Mouse (Mus musculus) kidney, adult 8-10 months (tissue): ENCODE data around the gene Epha2.

ENCODE experiments used
- DNase-seq, 2 experiments: peaks; one replicate each; pipeline ENCODE4 v3.0.0; 2022

The Epha2 gene

DNA sequence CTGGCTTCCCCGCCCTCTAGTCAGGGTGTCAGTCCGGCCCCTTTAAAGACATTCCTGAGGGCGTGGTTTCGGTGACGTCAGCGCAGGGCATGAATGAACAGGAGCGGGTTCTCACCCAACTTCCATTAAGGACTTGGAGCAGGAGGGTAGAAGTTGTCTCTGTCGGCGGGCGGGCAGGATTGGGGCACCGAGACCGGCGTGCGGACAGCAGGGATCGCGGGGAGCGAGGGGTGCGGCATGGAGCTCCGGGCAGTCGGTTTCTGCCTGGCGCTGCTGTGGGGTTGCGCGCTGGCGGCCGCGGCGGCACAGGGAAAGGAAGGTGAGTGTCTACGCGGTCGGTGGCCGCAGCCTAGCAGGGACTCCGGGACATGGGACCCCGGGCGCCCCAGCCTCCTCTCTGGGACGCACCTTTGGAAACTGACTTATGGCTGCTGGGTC lies at the start of gene Epha2:
Gene Epha2 (plus strand): TSS at position 125 of the 438 bp plus-strand sequence.
- DNase-seq, result peak; percentile 90 to 94

DNA sequence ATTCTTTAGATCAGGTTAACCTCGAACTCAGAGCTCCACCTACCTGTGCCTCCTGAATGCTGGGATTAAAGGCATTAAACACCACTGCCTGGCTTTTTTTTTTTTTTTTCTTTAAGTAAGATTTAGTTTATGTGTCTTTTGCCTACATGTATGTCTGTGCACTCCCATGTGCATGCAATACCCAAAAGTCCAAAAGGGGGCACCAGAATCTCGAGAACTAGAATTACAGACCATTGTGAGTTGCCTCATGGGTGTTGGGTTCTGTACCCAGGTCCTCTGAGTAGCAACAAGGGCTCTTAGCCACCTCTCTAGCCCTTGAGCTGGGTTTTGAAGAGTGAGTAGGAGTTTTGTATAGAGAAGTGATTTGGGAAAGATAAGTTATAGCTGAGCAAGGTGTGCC lies 48.4 kb upstream of the Epha2 start:
- no peak for DNase-seq

DNA sequence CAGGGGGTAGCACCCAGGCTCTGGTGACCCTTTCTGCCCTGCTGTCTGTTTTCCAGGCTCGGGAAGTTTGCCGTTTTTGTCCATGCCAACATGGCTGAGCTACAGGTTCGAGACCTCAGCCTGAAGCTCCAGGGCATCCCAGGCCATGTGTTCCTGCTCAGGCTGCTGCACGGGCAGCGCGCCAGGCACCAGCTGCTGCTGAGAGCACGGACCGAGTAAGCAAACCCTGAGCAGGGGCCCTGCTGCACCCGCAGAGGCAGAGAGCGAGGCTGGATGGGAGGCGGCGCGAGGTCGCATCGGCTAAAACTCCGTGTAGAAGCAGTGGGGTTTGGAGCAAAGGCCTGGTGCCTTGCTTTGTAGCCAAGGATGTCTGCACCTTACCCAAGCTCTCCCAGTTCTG lies 46.8 kb upstream of the Epha2 start:
- no peak for DNase-seq

- DNase-seq, result no peak
Observed at GRCm38 (mm10) chr4:141257440-141257839, 43.6 kb upstream of the Epha2 start.

DNA sequence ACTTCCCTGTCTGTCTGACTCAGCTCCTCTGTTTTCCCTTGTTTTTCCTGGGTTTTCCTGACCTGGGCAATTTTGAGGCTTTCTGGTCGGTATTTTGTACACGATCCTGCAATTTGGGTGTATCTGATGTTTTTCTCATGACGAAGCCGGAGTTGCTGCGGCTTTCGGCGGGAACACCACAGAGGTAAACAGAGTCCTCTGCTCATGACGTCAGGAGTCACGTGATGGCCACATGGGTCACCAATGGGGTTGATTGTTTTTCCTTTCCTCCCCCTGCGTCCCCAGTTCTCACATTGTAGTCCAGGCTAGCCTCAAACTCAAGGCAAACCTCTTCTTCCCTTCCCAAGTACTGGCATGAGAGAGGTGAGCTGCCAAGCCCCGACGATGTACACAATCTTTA lies 41.6 kb upstream of the Epha2 start:
- no peak for DNase-seq

DNA sequence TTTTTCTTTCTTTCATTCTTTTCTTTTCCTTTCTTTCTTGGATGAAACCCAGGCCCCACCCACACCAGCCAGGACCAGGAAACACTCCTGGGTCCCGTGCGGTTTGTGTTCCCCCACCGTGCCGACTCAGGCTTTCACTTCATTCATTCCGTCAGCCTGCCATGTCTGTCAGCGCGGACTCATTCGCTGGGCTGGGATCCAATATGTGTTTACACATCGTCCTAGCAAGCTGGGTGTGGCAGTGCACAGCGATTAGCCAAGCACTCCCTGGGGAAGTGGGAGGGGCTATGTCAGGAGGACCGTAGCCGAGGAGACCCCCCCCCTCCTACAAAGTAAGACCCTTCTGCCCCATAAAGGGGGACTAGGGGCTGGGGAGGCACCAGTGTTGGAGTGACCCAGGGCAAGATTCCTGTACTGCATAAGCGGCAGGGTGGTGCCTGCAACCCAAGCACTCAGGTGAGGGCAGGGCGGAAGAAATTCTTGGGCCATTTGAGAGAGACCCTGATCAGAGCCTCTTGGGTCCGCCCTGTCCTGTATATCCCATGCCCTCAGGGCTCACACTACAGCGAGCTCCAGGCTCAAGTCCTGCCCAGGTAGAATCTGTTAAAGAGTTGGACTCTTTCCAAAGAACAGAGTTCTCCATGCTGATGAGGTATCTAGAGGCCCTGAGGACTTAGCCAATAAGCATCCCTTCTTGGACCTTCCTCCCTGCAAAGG lies 40.9 kb upstream of the Epha2 start:
- DNase-seq, result no peak

GRCm38 (mm10) chr4:141262906-141263637 lies 38.0 kb upstream of the Epha2 start:
- DNase-seq, result no peak

- DNase-seq, result no peak
Observed at GRCm38 (mm10) chr4:141265979-141266637, 34.9 kb upstream of the Epha2 start.

- DNase-seq, result no peak
Observed at GRCm38 (mm10) chr4:141267250-141267649, 33.8 kb upstream of the Epha2 start.

DNA sequence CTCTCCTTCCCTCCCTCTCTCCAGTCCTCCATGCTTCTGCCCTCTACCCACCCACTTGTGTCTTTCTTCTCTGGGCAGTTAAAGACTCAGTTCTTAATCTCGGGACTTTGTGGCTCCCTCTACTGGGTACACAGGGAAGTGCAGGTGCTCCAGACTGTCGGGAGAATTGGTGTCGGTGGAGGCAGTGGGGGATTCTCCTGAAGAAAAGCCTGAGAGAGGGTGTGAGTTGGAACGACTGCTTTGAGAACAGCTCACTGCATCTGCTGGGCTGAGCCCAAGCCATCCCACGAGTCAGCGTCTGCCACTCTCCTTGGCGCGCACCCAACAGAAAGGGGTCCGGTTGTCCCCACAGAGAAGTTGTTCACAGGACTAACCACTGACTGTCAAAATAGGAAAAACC lies 33.2 kb upstream of the Epha2 start:
- DNase-seq, result peak in 1 of 2 experiments; percentile 68

DNA sequence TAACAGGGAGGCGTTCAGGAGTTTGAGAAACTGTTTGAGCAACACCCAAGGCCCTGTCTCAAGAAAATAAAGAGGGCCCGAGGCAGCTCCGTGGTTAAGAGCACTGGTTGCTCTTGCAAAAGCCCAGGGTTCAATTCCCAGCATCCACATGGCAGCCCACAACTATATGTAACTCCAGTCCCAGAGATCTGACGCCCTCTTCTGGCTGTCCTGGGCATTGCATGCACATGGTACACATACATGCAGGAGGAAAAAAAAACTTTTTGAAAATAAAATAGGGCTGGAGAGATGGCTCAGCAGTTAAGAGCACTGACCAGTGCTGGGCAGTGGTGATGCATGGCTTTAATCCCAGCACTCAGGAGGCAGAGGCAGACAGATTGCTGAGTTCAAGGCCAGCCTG lies 32.7 kb upstream of the Epha2 start:
- no peak for DNase-seq

DNA sequence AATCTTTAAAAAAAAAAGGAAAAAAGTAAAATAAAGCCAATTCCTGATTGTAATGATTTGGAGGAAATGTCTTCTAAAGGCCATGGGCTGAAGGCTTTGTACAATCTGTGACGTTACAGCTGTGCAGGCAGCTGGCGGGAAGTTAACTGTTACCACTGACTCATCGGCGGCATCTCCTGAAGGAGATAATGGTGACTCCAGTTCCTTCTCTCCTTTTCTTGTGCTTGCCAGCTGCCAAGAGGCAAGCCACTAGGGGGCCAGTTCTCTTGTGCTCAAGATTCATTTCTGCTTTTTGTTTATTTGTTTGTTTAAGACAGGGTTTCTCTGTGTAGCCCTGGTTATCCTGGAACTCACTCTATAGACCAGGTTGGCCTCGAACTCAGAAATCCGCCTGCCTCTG lies 32.0 kb upstream of the Epha2 start:
- no peak for DNase-seq

DNA sequence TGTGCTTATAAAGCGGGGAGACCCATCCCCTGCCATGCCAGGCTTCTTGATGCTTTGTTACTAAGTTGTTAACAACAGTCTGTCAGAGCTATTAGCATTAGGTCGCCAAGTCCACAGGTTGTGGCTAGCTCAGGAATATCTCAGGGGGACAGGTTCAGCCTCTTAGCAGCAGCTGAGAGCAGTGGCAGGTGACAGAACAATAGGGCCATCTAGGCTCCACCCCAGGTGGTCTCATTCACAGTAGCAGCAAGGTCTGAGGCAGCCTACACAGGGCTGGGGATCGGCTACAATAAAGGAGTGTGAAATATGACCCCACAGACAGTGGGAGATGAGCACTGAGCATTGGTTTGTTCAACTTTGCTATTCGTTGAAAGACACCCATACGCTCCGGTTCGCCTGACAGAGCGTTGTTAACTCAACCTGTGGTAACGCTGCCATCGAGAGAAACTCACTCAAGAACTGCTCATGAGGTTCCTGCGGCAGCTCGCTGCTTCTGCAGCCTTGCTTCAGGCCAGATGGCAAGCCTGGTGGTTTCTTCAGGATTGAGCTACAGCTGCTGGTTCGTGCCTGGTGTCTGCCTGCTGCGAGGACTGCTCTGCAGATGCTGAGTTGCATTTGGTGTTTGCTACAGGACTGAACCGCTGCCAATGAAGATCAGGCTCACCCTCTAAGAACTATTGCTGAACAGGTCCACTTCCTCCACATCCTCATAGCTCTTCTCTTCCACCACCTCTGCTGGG lies 30.7 kb upstream of the Epha2 start:
- DNase-seq, result no peak

DNA sequence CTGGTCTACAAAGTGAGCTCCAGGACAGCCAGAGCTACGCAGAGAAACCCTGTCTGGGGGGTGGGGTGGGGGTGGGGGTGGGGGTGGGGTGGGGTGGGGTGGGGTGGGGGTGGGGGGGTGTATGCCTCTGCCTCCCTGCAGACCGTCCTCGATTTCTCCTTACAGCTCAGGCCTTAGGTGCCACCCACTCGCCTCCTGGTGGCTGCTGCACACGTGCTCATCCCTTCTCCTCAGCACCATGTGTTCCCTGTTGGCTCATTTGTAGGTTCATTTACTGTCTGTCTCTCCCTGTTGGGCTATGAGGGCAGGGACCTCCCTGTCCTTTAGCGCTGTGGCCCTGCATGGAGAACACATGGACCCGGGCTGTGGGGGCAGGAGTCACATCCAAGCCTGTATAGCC lies 29.8 kb upstream of the Epha2 start:
- no peak for DNase-seq

- no peak for DNase-seq
Observed at GRCm38 (mm10) chr4:141271721-141272120, 29.3 kb upstream of the Epha2 start.

- no peak for DNase-seq
Observed at GRCm38 (mm10) chr4:141272878-141273277, 28.2 kb upstream of the Epha2 start.

DNA sequence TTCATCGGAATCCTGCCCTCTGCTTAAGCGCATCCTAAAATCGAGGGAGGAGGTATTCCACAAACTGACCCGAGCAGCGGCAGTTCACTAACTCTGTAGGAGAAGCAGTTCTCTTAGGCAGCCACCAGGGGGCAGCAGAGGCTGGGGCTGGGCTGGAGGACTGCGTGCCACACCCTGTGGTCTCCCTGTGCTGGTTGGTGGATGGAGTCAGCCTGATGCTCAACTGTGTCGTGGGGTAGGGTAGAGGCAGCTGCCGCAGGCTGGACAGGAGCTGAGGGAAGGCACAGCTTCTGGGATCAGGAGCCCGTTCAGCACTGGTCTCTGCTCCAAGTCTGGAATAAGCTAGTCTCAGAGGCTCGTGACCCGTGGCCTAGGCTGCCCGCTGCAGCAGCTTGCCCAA lies 27.7 kb upstream of the Epha2 start:
- peak; percentile 67 to 69 for DNase-seq

GRCm38 (mm10) chr4:141274485-141275341 lies 26.3 kb upstream of the Epha2 start:
- DNase-seq, result no peak

- no peak for DNase-seq
Observed at GRCm38 (mm10) chr4:141277157-141277556, 23.9 kb upstream of the Epha2 start.

DNA sequence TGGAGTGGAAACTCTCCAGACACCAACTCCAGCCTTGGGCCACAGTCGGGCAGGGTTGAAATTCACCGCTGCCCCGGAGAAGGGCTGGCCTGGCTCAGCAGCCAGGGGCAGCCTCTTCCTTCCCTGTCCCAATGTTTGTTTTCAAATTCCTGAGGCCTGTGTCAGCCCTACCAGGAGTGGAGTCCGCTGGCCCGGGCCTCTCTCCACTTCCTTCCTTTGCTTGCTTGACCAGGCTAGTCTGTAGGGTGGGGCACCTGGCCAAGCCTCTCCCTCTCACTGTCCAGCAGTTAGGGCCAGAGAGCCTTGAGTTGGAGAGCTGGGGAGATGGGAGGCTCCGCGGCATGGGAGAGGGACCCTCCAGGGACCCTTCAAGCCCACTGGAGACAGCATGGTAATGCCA lies 22.9 kb upstream of the Epha2 start:
- peak; percentile 82 to 86 for DNase-seq

GRCm38 (mm10) chr4:141279327-141279726 lies 21.7 kb upstream of the Epha2 start:
- no peak for DNase-seq

GRCm38 (mm10) chr4:141279783-141280182 lies 21.3 kb upstream of the Epha2 start:
- no peak for DNase-seq
